Mouse (Mus musculus): Measurements from ENCODE around the gene Padi1. TPM values are rescaled to one million over a fixed set of nuclear protein-coding genes. Genes with fewer than 3 reads are reported as not detected.

Padi1 gene
- polyA plus RNA-seq, 1 experiment from 2014 or later: not detected

DNA sequence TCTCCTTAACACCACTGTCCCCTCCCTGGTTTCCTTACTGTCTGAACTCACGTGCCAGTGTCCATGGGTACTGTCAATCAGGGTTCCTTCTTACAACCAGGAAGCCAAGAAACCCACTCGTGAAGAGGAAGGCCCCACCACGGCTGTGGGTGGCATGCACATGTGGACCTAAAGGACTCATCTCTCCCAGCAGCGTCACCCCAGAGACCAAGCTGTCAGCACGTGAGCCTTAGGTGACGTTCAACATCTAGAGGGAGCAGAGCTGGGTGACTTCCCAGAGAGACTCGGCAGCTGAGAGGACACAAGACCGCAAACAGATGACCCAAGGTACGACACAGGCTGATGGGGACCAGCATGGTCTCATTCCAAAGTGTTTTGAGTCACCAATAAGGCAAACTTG lies 31.9 kb upstream of the Padi1 start:
- H3K9ac ChIP-seq: no peak overlapping the region
- 0 out of 2 replicates have a peak, but pooled peaks cover 4% of the 10 kb centered on the region for H3K4me1 ChIP-seq (replicated peaks)
- ATAC-seq (ENCODE audit: low FRiP score): no peak
- H3K27ac ChIP-seq: no peak overlapping the region
- no peaks in the 10 kb centered on the region for H3K36me3 ChIP-seq
- H3K9me3 ChIP-seq: peaks cover 6% of the 10 kb centered on the region; the same call in 1 of the 2 replicates
- 69% methylated on average over 9 of the region's 9 CpGs for WGBS
- no peak overlapping the region for H3K4me2 ChIP-seq
- H3K4me3 ChIP-seq: no peak overlapping the region
- H3K27me3 ChIP-seq: no peaks in the 10 kb centered on the region

DNA sequence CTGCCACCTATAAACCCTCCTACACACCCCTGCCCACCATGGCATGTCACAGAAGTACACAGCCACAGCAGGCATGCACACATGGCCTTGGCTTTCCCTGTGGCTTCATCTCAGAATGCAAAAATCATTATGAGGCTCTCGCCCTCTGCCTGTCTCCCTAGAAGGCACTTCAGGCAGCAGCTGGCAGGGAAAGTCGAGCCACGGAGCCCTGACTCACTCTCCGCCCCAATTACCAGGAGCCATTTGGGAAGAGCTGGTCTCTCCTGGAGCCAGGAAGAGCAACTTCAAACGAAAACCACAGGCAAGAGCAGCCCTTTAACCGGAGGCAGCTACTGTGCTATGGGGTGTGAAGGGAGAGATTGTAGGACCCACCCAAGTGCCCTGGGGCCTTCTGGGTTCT lies 31.1 kb upstream of the Padi1 start:
- ATAC-seq (ENCODE audit: low FRiP score): no peak
- Histone ChIP-seq H3K9ac (no peak overlapping the region), H3K4me2 (no peak overlapping the region), H3K4me1 (replicated peaks) (0 out of 2 replicates have a peak, but pooled peaks cover 4% of the 10 kb centered on the region), H3K4me3 (no peak overlapping the region), H3K27ac (no peak overlapping the region), H3K36me3 (no peaks in the 10 kb centered on the region), H3K27me3 (no peaks in the 10 kb centered on the region), H3K9me3 (peaks cover 6% of the 10 kb centered on the region; the same call in 1 of the 2 replicates)
- 70% methylated on average over 6 of the region's 6 CpGs for WGBS

DNA sequence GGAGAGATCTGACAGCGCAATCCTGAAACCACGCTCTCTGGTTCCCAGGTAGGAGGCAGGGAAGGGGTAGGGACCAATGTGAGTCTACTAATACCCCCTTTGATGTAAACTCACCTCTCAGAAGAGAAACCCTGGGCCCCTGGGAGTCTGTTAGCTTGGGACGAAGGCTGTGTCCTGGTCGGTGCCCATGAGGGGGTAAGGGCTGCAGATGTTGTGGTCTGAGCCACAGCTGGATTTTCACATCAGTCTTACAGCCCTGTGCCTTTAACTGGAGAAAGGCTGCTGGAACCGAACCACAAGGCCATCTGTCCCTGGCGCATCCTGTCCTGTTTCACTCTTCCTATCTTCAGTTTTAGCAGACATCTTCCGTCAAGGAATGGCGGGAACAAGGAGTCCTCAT lies 30.6 kb upstream of the Padi1 start:
- no peak overlapping the region for H3K4me2 ChIP-seq
- H3K9me3 ChIP-seq: peaks cover 6% of the 10 kb centered on the region; the same call in 1 of the 2 replicates
- 90% methylated on average over 8 of the region's 8 CpGs for WGBS
- H3K36me3 ChIP-seq: no peaks in the 10 kb centered on the region
- no peak overlapping the region for H3K27ac ChIP-seq
- H3K27me3 ChIP-seq: no peaks in the 10 kb centered on the region
- 0 out of 2 replicates have a peak, but pooled peaks cover 4% of the 10 kb centered on the region for H3K4me1 ChIP-seq (replicated peaks)
- H3K9ac ChIP-seq: no peak overlapping the region
- ATAC-seq (ENCODE audit: low FRiP score): no peak
- H3K4me3 ChIP-seq: no peak overlapping the region

DNA sequence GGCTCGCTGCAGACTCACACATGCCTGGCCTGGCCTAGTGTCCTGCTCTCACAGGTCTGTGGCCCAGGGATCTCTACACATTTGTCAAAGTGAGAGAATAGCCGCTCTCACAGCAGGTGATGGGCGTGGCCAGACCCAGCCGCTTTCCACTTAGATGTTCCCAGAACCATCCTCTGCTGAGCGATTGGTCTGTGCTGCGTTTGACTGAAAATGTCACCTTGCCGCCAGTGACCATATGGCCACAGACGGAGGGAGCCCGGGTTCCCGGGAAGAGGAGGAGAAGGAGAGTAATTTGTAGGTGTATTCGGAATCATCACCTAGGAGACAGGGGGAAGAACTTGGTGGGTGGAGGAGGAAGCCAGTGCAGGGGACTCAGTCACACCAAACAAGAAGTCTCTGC lies 27.4 kb upstream of the Padi1 start:
- 74% methylated on average over 11 of the region's 11 CpGs for WGBS
- H3K27ac ChIP-seq: no peak overlapping the region
- H3K9me3 ChIP-seq: peaks cover 6% of the 10 kb centered on the region; the same call in 1 of the 2 replicates
- H3K36me3 ChIP-seq: no peaks in the 10 kb centered on the region
- H3K27me3 ChIP-seq: peaks cover 15% of the 10 kb centered on the region
- no peak overlapping the region for H3K4me3 ChIP-seq
- H3K4me2 ChIP-seq: no peak overlapping the region
- ATAC-seq (ENCODE audit: low FRiP score): no peak
- H3K9ac ChIP-seq: no peak overlapping the region
- H3K4me1 ChIP-seq (replicated peaks): peaks cover 12% of the 10 kb centered on the region; the same call in 1 of the 2 replicates

GRCm38 (mm10) chr4:140872686-140872992 lies 27.1 kb upstream of the Padi1 start:
- peaks cover 6% of the 10 kb centered on the region; the same call in 1 of the 2 replicates for H3K9me3 ChIP-seq
- no peak overlapping the region for H3K27ac ChIP-seq
- H3K36me3 ChIP-seq: no peaks in the 10 kb centered on the region
- no peak overlapping the region for H3K4me3 ChIP-seq
- ATAC-seq (ENCODE audit: low FRiP score): no peak
- H3K4me1 ChIP-seq (replicated peaks): peaks cover 12% of the 10 kb centered on the region; the same call in 1 of the 2 replicates
- peaks cover 15% of the 10 kb centered on the region for H3K27me3 ChIP-seq
- H3K4me2 ChIP-seq: no peak overlapping the region
- WGBS: 83% methylated on average over 5 of the region's 5 CpGs
- H3K9ac ChIP-seq: no peak overlapping the region

DNA sequence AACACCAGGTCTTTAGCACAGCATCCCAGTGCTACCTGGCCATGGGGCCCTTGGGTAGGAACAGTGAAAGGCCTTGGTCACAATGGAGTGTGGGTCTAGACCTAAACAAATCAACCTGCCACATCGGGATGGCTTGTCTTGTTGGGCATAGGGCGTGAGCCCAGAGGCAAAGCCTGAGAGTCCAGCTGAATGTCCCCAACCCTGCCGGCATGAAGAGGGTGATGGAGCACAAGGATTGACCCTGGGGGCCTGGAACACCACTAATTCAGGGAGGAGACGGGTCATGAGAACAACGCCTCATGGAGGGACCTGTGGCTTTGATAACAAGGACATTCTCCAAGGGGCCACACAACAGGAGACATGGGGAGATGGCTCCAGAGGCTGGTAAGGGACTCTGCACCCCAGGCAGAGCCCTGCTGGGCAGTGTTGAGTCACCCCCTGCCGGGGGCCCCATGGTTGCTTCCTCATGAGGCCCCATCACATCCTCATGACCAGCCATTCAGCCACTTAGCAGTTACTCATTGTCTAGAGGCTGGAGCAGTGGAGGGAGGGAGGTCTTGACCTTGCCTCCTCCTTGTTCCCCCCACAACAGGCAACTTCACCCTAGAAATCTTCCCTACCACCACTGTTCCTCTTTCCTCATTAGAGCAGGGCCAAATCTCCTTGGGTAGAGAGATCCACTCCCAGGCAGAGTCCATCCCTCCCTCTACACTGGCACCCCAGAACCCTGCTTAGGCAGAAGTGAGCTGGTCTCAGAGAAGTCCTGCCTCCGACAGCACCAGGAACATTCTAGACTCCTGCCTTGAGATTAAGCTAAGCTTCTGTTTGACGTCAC lies 26.5 kb upstream of the Padi1 start:
- WGBS: 89% methylated on average over 8 of the region's 8 CpGs
- no peak for ATAC-seq (ENCODE audit: low FRiP score)
- Histone ChIP-seq H3K4me1 (replicated peaks) (peaks cover 8% of the 10 kb centered on the region; the same call in 1 of the 2 replicates), H3K27me3 (peaks cover 15% of the 10 kb centered on the region), H3K9me3 (peaks cover 6% of the 10 kb centered on the region; the same call in 1 of the 2 replicates), H3K9ac (no peak overlapping the region), H3K4me3 (no peak overlapping the region), H3K36me3 (no peaks in the 10 kb centered on the region), H3K4me2 (no peak overlapping the region), H3K27ac (no peak overlapping the region)

DNA sequence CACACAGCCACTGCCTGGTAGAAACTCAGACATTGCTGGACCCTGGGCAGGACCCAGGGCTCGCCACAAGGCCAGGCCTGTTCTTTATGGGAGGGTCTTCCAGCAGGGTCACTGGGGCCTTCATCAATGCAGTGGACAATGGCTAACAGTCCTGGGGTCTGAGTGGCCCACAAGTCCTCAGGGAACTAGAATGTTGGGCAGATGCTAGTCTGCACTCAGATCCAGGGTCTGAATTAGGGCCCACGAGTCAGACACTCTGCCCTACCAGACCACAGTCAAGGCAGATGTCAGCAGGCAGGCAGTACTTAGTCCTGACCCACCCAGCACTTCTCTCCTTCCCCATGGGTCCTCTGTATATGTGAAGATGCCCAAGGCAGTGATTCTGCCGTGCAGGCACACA lies 25.8 kb upstream of the Padi1 start:
- Histone ChIP-seq H3K4me2 (no peak overlapping the region), H3K4me3 (no peak overlapping the region), H3K9ac (no peak overlapping the region), H3K36me3 (no peaks in the 10 kb centered on the region), H3K27ac (no peak overlapping the region), H3K9me3 (peaks cover 6% of the 10 kb centered on the region; the same call in 1 of the 2 replicates), H3K27me3 (peaks cover 15% of the 10 kb centered on the region), H3K4me1 (replicated peaks) (peaks cover 8% of the 10 kb centered on the region; the same call in 1 of the 2 replicates)
- no peak for ATAC-seq (ENCODE audit: low FRiP score)
- 92% methylated on average over 3 of the region's 3 CpGs for WGBS

DNA sequence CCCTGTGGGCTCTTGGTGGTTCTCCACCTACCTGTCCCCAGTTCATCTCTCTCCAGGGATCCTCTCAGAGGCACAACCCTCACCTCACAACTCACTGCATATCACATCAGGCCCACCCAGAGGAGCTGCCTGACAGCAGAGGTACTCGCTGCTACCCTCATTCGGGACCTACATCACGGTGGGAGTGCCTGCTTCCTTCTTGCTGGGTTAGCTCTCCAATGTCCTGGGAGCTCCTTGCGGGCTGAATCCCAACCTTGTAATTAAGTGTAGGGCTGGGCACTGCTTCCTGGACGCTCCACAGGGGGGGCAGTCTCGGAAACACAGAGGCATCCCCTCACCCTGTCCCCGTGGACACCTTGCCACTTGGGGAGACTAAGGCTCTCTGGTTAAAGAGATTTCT lies 25.3 kb upstream of the Padi1 start:
- peaks cover 15% of the 10 kb centered on the region for H3K27me3 ChIP-seq
- peaks cover 6% of the 10 kb centered on the region; the same call in 1 of the 2 replicates for H3K9me3 ChIP-seq
- H3K9ac ChIP-seq: no peak overlapping the region
- no peak overlapping the region for H3K4me3 ChIP-seq
- H3K27ac ChIP-seq: no peak overlapping the region
- no peaks in the 10 kb centered on the region for H3K36me3 ChIP-seq
- H3K4me2 ChIP-seq: no peak overlapping the region
- no peak for ATAC-seq (ENCODE audit: low FRiP score)
- peaks cover 8% of the 10 kb centered on the region; the same call in 1 of the 2 replicates for H3K4me1 ChIP-seq (replicated peaks)
- WGBS: 79% methylated on average over 7 of the region's 7 CpGs

DNA sequence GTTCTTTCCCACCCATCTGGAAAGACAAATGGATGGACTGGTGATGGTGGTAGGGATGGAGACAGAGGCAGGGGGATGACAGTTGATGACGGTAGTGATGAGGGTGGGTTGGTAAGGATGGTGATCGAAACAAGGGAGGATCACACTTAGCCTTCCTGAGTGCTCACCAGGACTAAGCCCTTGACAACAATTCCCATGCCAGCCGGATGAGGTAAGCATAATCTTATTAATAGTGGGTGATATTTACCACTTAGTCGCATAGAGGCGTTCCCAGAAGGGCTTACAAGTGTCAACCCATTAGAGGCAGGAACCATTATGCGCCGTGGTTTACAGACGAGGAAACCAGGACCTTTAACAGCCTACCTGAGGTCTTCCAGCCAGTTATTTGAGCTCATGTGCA lies 24.4 kb upstream of the Padi1 start:
- Histone ChIP-seq H3K9me3 (peaks cover 6% of the 10 kb centered on the region; the same call in 1 of the 2 replicates), H3K9ac (no peak overlapping the region), H3K4me3 (no peak overlapping the region), H3K27ac (no peak overlapping the region), H3K4me2 (no peak overlapping the region), H3K27me3 (peaks cover 15% of the 10 kb centered on the region), H3K4me1 (replicated peaks) (peaks cover 8% of the 10 kb centered on the region; the same call in 1 of the 2 replicates), H3K36me3 (no peaks in the 10 kb centered on the region)
- no peak for ATAC-seq (ENCODE audit: low FRiP score)
- 88% methylated on average over 8 of the region's 8 CpGs for WGBS

GRCm38 (mm10) chr4:140868484-140869190 lies 23.1 kb upstream of the Padi1 start:
- no peak for ATAC-seq (ENCODE audit: low FRiP score)
- H3K9ac ChIP-seq: no peak overlapping the region

DNA sequence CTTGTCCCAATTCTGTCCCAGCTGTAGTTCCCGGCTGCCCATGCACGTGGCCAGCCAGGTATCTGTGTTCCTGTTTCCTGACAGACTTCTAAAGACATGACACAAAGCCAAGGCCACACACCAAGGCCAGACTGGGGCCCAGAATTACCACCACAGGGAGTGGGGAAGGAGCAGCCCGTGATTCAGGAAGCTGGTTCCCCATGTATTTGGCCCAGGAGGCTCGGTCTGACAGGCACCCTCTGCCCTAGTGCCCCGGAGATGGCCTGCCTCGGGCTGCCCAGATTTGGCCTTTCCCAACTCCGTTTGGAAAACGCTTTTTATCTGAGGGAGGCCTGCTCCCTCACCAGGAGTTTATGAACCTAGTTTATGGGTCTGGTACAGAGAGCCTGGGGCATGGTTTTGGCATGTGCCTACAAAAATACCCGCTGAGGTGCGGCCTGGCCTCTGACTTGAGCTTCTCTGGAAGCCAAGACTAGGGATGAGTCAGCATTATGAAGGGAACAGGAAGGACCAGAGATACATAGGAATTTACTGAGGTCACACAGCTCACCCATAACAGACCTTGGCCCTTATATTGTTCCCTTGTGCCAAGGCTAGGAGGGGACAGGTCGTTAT lies 16.6 kb upstream of the Padi1 start:
- Histone ChIP-seq H3K27me3 (0 out of 2 replicates have a peak, but pooled peaks cover 6% of the 10 kb centered on the region), H3K9ac (no peak overlapping the region), H3K4me2 (no peak overlapping the region), H3K27ac (no peak overlapping the region), H3K4me3 (no peak overlapping the region), H3K9me3 (no peaks in the 10 kb centered on the region), H3K4me1 (replicated peaks) (no peaks in the 10 kb centered on the region), H3K36me3 (no peaks in the 10 kb centered on the region)
- ATAC-seq (ENCODE audit: low FRiP score): no peak
- WGBS: 83% methylated on average over 11 of the region's 11 CpGs

More at GRCm38 (mm10) chr4:140868484-140869190, 23.1 kb upstream of the Padi1 start:
- Histone ChIP-seq H3K9me3 (peaks cover 6% of the 10 kb centered on the region; the same call in 1 of the 2 replicates), H3K4me2 (peak overlapping the region; percentile 22), H3K27me3 (peaks cover 15% of the 10 kb centered on the region), H3K4me1 (replicated peaks) (peaks cover 8% of the 10 kb centered on the region; the same call in 1 of the 2 replicates), H3K27ac (no peak overlapping the region), H3K36me3 (no peaks in the 10 kb centered on the region), H3K4me3 (no peak overlapping the region)
- WGBS: 8% methylated on average over 14 of the region's 14 CpGs

DNA sequence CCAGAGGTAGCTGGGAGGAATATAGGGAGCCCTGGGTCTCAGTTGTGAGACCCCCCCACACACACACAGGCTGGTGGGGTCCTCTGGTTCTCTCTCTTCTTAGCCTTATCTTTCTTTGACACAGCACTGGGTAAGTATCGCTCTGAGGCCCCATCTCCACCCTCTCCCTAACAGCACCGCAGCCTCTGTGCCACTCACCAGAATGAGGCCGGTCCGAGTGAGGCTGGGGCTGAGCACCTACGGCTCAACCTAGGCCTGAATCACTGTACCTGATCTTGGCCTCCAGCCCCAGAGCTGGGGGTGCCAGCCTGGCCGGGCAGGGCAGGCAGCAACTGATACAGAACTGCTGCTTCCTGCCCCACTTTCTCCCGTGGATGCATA lies 15.2 kb upstream of the Padi1 start:
- ATAC-seq (ENCODE audit: low FRiP score): no peak
- Histone ChIP-seq H3K9ac (no peak overlapping the region), H3K4me3 (no peak overlapping the region), H3K27ac (no peak overlapping the region), H3K4me1 (replicated peaks) (no peaks in the 10 kb centered on the region), H3K9me3 (no peaks in the 10 kb centered on the region), H3K4me2 (no peak overlapping the region), H3K36me3 (no peaks in the 10 kb centered on the region), H3K27me3 (0 out of 2 replicates have a peak, but pooled peaks cover 10% of the 10 kb centered on the region)
- WGBS: 81% methylated on average over 7 of the region's 7 CpGs
